Comparison of ENCODE assay signal across 14 mouse cellular contexts in genomic region chr10:88255556-88255955, GRCm38 (mm10).
"Had no signal": no experiment of that assay in that cellular context is flagged by ENCODE, and none has a peak within 500 bp of the region (broad histone marks: within the 10 kb centered on the region; RNA-seq: fewer than 3 reads in every experiment).

No protein-coding gene starts in this region.

- ATAC-seq: hindbrain, embryonic 16.5 days; intestine, embryonic 15.5 days; intestine, postnatal 0 days; liver, postnatal 0 days had no signal

- DNase-seq: gastrocnemius, postnatal 25 days; heart, adult 2 months; heart, postnatal 4 days; kidney, adult 2 months; kidney, adult 9 months; kidney, postnatal 10 days; kidney, postnatal 25 days; kidney, postnatal 4 days; liver; liver, embryonic 13.5 days; liver, postnatal 0 days had no signal
